Mouse (Mus musculus): ENCODE measurements around the gene Adam10.

Adam10 gene

DNA sequence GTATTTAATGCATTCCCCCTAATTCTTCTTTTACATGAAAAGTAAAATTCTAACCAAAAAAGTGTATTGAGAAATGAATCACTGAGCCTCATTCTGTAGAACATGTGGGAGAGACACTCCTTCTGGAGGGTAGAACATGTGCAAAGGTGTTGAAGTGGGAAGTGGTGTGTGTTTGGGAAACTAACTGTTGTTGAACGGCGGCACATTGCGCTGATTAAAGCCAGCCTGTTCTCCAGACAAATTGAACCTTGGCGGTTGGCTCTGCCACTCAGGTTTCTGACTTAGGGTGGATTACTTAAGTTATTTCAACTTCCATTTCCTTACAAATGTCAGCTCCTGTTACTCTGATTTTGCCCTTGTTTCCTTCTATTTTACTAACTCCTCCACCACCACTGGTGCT, 5.1 kb upstream of the Adam10 start:
- no peak for DNase-seq (ENCODE audit: low spot score)

- no peak for DNase-seq (ENCODE audit: low spot score)
Measured at GRCm38 (mm10) chr9:70675117-70675516, 3.7 kb upstream of the Adam10 start.

- DNase-seq (ENCODE audit: low spot score) = no peak
Measured at GRCm38 (mm10) chr9:70675961-70676360, 2.8 kb upstream of the Adam10 start.

GRCm38 (mm10) chr9:70679132-70680091, 615 bp downstream of the Adam10 start:
- DNase-seq (ENCODE audit: low spot score) = peak; percentile 66

DNA sequence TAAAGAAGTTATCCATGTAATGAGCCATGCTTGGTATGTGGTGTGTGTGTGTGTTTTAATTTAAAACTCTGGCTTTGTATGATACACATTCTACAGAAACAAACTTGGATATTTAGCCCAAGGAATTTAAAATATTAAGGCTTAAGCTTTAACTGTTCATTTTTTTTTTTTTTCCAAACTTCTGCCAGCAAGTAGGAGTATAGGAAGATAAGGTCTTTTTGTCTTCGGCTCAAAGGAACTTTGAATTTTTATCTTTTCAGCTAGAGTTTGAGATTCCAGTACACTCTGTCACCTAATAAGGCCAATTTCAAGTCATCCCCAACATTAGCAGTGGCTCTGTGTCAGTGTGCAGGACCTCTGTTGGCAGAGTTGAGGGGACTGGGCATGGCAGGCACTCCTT, 3.4 kb downstream of the Adam10 start:
- DNase-seq (ENCODE audit: low spot score) = no peak

DNA sequence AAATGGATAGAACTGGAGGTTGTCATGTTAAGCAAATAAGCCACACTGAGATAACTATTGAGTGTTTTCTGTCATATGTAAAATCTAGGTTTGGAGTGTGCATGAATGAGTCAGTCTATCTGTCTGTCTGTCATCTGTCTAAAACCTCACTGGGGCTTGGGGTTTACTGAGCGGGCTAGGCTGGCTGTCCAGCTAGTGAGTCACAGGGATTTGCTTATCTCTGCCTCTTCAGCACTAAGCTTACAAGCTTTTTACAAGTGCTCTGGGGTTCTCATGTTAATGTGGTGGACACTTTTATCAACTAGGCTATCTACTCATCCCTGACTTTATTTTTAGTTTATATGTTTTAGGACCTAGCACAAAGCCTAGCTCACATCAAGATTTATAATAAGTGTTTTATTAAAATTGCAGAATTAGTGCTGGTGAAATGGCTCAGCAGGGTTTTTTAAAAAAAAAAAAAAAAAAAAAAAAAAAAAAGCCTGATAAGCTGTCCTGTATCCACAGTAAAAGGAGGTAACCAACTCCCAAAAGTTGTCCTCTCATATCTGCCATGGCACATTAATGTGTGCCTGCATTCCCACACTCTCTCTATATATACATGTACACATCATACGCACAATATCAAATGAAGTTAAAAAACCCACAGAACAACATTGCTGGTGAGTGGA, 9.6 kb downstream of the Adam10 start:
- no peak for DNase-seq (ENCODE audit: low spot score)

GRCm38 (mm10) chr9:70689926-70690325, 11.1 kb downstream of the Adam10 start:
- no peak for DNase-seq (ENCODE audit: low spot score)

DNA sequence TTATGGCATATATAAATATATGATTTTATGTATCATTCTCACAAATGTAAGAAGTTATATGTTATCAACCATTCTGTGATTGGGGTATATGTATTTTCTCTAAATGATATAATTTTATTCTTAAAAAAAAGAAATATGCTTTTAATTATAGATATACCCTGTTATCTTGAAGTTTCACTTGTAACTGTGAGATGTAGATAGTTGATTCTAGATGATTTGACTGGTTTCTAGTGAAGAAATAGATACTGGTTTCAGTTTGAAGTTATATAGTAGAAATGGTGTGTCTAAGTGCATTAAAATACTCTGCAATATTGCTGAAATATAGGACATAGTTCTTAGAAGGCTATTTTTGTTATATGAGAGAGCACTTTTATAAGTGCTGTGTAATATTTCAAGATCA, 11.8 kb downstream of the Adam10 start:
- no peak for DNase-seq (ENCODE audit: low spot score)

DNA sequence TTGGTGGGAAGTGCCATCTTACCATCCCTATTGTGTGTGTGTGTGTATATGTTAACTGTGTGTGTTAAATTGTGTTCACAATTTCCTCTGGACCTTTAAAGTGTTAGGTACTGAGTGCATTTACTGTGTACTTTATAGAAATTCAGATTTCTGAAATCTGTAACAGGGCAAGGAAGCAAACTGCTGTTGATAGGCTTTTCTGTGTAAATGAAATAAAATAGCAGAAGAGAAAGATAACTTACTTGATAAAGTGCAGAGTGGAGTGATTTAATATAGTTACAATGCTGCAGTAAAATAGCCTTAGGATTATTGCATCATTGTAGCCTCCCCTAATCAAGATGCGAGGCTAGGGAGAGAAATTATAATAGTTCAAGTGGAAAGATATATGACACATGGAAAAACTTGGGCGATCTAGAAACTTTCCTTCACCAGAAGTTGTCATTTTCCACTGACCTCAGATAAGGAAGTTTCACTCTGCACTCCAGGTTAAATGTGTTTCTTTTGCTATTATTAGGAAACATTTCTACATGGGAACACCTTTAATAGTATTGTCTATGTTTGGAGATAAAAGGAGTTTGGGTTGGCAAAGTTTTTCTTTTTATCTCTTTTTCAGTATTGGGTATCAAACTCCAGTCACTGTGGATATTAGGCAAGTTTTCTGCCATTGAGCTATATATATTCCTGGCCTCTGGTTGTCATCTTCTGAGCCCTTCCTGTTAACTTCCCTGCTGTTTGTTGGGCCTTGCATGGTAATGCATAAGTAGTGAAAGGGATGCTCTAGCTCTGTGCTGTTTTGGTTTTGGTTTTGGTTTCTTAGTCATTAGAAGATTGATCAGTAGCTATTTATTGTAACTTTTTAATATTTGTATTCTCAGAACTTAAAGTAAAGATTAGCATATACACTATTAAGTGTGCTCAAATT, 13.2 kb downstream of the Adam10 start:
- no peak for DNase-seq (ENCODE audit: low spot score)

GRCm38 (mm10) chr9:70695723-70696122, 16.9 kb downstream of the Adam10 start:
- DNase-seq (ENCODE audit: low spot score) = no peak

- no peak for DNase-seq (ENCODE audit: low spot score)
Measured at GRCm38 (mm10) chr9:70698090-70698489, 19.3 kb downstream of the Adam10 start.

DNA sequence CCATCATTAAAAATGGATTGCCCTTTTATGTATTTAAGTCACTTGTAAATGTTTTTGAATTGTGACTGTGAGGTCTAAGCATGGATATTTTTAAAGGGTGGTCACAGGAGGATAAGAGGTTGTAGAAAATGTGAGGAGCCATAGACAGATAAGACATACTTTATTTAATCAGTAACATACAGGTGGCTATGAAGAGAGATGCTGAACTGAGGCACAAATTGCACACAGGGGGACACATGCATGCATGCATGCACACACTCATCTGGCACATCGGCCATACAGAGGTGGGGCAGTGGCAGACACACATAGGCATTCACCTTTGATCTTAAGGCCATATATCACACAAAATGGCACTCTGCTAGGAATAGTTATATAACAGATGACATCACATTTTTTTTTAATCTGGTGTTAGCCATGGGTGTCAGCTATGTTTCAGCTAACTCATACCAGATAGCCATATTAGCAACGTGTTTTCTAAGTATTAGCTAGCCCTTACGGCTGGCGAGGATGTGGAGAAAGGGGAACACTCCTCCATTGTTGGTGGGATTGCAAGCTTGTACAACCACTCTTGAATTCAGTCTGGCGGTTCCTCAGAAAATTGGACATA, 24.9 kb downstream of the Adam10 start:
- no peak for DNase-seq (ENCODE audit: low spot score)

- DNase-seq (ENCODE audit: low spot score) = no peak
Measured at GRCm38 (mm10) chr9:70706444-70706843, 27.6 kb downstream of the Adam10 start.

GRCm38 (mm10) chr9:70729544-70729943, 50.7 kb downstream of the Adam10 start:
- no peak for DNase-seq (ENCODE audit: low spot score)

DNA sequence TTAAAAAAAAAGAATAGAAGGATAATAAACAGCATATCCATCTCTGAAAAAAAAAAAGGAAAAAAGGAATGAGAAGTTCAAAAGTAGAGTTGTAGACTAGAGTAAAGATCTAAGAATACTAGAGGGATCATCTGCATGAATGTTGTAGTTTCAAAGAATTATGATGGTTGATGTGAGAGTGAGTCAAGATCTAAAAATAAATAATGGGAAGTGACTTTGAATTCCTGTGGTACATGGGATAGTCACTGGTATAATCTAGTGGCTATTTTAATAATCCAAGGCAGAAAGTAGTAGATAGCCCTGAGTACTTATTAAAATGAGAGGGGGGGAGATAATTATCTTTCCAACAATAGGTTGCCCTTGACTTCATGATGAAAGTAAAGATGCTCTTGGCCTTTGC, 52.3 kb downstream of the Adam10 start:
- DNase-seq (ENCODE audit: low spot score) = no peak

DNA sequence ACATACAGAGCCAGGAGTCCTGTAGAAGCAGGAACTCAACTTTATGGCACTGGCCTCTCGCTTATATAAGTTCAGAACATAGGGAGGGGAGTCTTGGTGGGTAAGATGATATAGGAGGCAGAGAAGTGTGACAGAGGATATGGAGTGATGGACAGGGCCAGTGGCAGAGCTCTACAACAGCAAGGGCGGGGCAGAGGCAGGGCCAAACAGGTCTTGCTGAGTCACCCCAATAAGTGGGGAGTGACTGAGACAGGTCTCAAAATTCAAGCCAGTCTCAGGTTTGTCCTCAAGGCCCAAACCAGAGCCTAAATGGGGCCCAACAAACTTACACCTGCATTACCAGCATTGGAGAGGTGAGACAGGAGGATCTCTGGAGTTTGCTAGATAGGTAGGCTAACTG, 54.4 kb downstream of the Adam10 start:
- no peak for DNase-seq (ENCODE audit: low spot score)

- no peak for DNase-seq (ENCODE audit: low spot score)
Measured at GRCm38 (mm10) chr9:70739998-70740397, 61.2 kb downstream of the Adam10 start.

DNA sequence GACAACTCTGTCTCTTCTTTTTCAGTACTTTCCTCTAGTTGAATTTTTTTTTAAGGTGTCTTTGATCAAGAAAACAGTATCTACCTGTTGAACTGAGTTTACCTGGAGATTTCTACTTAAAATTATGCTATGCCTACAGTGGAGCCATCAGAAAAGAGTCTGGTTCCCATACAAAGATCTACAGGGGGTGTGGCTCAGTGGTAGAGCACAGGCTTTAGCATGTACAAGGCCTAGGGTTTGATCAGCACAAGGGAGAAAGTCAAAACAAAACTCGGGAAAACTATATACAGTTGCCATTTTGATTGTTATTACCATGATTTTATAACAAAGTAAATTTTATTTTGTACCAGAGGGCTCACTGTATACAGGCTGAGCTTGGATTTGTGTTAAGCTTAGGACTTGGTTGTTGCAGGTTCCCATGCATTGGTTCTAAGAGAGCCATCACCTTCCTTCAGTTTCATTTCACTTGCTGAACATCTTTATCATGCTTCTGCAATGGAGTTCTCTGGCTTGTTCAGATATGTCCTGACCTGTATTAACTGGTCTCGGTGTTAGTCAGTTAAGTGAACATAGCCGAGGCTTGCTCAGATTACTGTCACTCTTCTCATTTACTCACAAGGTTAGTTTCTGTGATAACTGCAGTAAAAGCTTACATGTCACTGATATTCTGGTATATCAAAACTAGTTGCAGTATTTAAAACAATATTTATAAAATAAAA, 72.9 kb downstream of the Adam10 start:
- no peak for DNase-seq (ENCODE audit: low spot score)

- DNase-seq (ENCODE audit: low spot score) = no peak
Measured at GRCm38 (mm10) chr9:70760974-70761373, 82.2 kb downstream of the Adam10 start.

GRCm38 (mm10) chr9:70775517-70775916, 96.7 kb downstream of the Adam10 start:
- DNase-seq (ENCODE audit: low spot score) = no peak

DNA sequence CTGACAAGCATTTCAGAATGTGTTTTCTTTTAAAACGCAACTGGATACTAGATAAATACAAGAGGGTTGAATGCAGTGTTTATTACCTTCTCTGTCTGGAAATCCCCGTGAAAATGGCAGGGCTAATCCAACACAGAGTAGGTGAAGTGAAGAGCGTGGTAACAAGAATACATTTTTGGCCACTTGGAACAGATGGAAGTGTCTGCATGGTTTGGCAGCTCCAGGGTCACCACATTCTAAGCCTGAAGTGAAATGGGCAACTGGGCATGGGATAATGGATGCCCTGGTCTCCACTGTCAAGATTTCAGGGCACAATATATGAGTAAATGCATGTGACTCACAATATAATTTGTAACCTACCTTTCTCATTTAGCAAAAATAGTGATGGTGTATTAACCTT, 103.4 kb downstream of the Adam10 start:
- DNase-seq (ENCODE audit: low spot score) = no peak

Measured in embryo, embryonic 10 days (tissue).